Mouse (Mus musculus) cortical plate, adult 2 months (tissue): ENCODE measurements around the gene Frmd4b. TPM values are rescaled to one million over a fixed set of nuclear protein-coding genes. Genes with fewer than 3 reads are reported as not detected.

Experiments used
- H3K27ac ChIP-seq: fragments of 200-500 bp; 2 replicates; pipeline ENCODE4 v1.5.1; 2012; ENCODE audit warnings: low read length, control low read depth, inconsistent platforms; ENCODE audit not compliant: insufficient read depth
- H3K4me1 ChIP-seq: fragments of 200-500 bp; 2 replicates; pipeline ENCODE4 v1.6.1; 2011; ENCODE audit warnings: low read length; ENCODE audit not compliant: control insufficient read depth, insufficient read depth
- H3K4me3 ChIP-seq: fragments of 200-500 bp; 2 replicates; pipeline ENCODE4 v1.5.1; 2011; ENCODE audit warnings: mild to moderate bottlenecking, low read length, control low read depth; ENCODE audit not compliant: insufficient read depth
- CTCF ChIP-seq: fragments of 200-500 bp; IDR thresholded peaks from 2 replicates; pipeline ENCODE4 v1.5.1; 2011; ENCODE audit warnings: mild to moderate bottlenecking, control low read depth, low read length; ENCODE audit not compliant: insufficient read depth; ENCODE audit errors: extremely low read depth
- POLR2A ChIP-seq: fragments of 200-500 bp; IDR thresholded peaks from 2 replicates; pipeline ENCODE4 v1.6.1; 2011; ENCODE audit warnings: mild to moderate bottlenecking, low read length, control low read depth; ENCODE audit not compliant: insufficient read depth; ENCODE audit errors: extremely low read depth
- polyA plus RNA-seq: library from polyadenylated mRNA; depleted of rRNA; stranded (reverse); fragments of >200 nt; gene quantifications from 2 replicates; pipeline ENCODE4 v1.2.3, GENCODE M21; 2012

Gene Frmd4b
- polyA plus RNA-seq, 1 experiment, result 17.1 TPM

- H3K27ac ChIP-seq, result no peak overlapping the region
- TF ChIP-seq POLR2A (no peak), CTCF (no peak)
- no peak overlapping the region for H3K4me3 ChIP-seq
- H3K4me1 ChIP-seq, result no peaks in the 10 kb centered on the region; the same call in 1 of the 2 replicates
These were observed 302.0 kb downstream of the Frmd4b start for GRCm38 (mm10) chr6:97315311-97315710.

- H3K4me3 ChIP-seq, result peak overlapping the region; percentile 44; the same call in 1 of the 2 replicates
- TF ChIP-seq POLR2A (no peak), CTCF (no peak)
- no peak overlapping the region for H3K27ac ChIP-seq
- H3K4me1 ChIP-seq, result no peaks in the 10 kb centered on the region
These were observed 304.8 kb downstream of the Frmd4b start for GRCm38 (mm10) chr6:97312545-97312939.

- peak overlapping the region; percentile 44 for H3K4me3 ChIP-seq
- no peak overlapping the region for H3K27ac ChIP-seq
- no peaks in the 10 kb centered on the region for H3K4me1 ChIP-seq
- TF ChIP-seq CTCF, result no peak
- TF ChIP-seq POLR2A, result no peak
These were observed 305.5 kb downstream of the Frmd4b start for GRCm38 (mm10) chr6:97311599-97312544.

GRCm38 (mm10) chr6:97310901-97311331 lies 306.4 kb downstream of the Frmd4b start:
- H3K4me1 ChIP-seq, result no peaks in the 10 kb centered on the region
- TF ChIP-seq CTCF (no peak), POLR2A (no peak)
- H3K27ac ChIP-seq, result no peak overlapping the region
- peak overlapping the region; percentile 44; the same call in 1 of the 2 replicates for H3K4me3 ChIP-seq

- H3K4me1 ChIP-seq, result peaks cover 2% of the 10 kb centered on the region; the same call in 1 of the 2 replicates
- TF ChIP-seq POLR2A (no peak), CTCF (no peak)
These were observed 308.2 kb downstream of the Frmd4b start for GRCm38 (mm10) chr6:97309161-97309560.

GRCm38 (mm10) chr6:97308562-97308961 lies 308.8 kb downstream of the Frmd4b start:
- TF ChIP-seq CTCF (no peak), POLR2A (no peak)
- Histone ChIP-seq H3K27ac (no peak overlapping the region), H3K4me3 (no peak overlapping the region), H3K4me1 (peaks cover 2% of the 10 kb centered on the region; the same call in 1 of the 2 replicates)

More at GRCm38 (mm10) chr6:97309161-97309560, 308.2 kb downstream of the Frmd4b start:
- no peak overlapping the region for H3K4me3 ChIP-seq
- H3K27ac ChIP-seq, result no peak overlapping the region

GRCm38 (mm10) chr6:97307231-97307630 lies 310.1 kb downstream of the Frmd4b start:
- Histone ChIP-seq H3K4me1 (peaks cover 2% of the 10 kb centered on the region; the same call in 1 of the 2 replicates), H3K4me3 (no peak overlapping the region), H3K27ac (no peak overlapping the region)
- TF ChIP-seq POLR2A (no peak), CTCF (no peak)

- no peak overlapping the region for H3K27ac ChIP-seq
- no peak for TF ChIP-seq CTCF
- TF ChIP-seq POLR2A, result no peak
These were observed 311.0 kb downstream of the Frmd4b start for GRCm38 (mm10) chr6:97306351-97306750.

GRCm38 (mm10) chr6:97305491-97305890 lies 311.9 kb downstream of the Frmd4b start:
- Histone ChIP-seq H3K4me1 (peaks cover 2% of the 10 kb centered on the region; the same call in 1 of the 2 replicates), H3K27ac (no peak overlapping the region), H3K4me3 (peak overlapping the region; percentile 21; the same call in 1 of the 2 replicates)
- TF ChIP-seq POLR2A, result no peak
- TF ChIP-seq CTCF, result no peak

More at GRCm38 (mm10) chr6:97306351-97306750, 311.0 kb downstream of the Frmd4b start:
- peaks cover 2% of the 10 kb centered on the region; the same call in 1 of the 2 replicates for H3K4me1 ChIP-seq
- H3K4me3 ChIP-seq, result no peak overlapping the region

- Histone ChIP-seq H3K4me3 (peak overlapping the region; percentile 21; the same call in 1 of the 2 replicates), H3K4me1 (peaks cover 2% of the 10 kb centered on the region; the same call in 1 of the 2 replicates), H3K27ac (no peak overlapping the region)
- TF ChIP-seq POLR2A (no peak), CTCF (no peak)
These were observed 312.3 kb downstream of the Frmd4b start for GRCm38 (mm10) chr6:97305010-97305409.
